Mouse (Mus musculus) right cerebral cortex, adult 18-20 months (tissue): Measurements from ENCODE around the gene Atg4a.

Experiments used
- DNase-seq: peaks from one replicate; pipeline ENCODE4 v3.0.0; 2022; ENCODE audit warnings: mixed read lengths

The Atg4a gene

GRCm38 (mm10) chrX:140956272-140956940 is at the start of gene Atg4a, which contains the start of gene Psmd10:
Gene Atg4a, plus strand, starts transcription at chrX:140956907.
Gene Psmd10, minus strand, starts transcription at chrX:140956728.
- DNase-seq: peak; percentile 93

DNA sequence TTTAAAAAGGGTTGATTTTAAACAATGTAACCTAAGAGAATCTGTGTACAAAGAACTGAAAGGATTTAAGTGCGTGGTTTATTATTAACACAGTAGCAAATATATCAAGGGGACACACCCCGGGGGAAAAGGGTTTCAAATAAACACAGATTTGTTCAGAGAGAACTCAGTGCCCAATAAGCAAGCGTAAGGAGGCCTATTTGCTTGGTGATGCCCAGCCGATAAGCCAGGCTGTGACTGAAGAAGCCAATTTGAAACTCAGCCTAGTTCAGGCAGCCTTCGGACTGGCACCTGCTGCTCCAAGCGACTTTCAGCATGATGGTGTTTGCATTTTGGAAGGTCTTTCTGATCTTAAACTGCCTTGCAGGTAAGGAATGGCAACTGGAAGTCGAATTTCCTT is 49.3 kb upstream of the Atg4a start, which contains the start of gene Vsig1:
Vsig1 (plus strand) TSS at position 249 of the 400 bp plus-strand sequence.
- DNase-seq: no peak

DNA sequence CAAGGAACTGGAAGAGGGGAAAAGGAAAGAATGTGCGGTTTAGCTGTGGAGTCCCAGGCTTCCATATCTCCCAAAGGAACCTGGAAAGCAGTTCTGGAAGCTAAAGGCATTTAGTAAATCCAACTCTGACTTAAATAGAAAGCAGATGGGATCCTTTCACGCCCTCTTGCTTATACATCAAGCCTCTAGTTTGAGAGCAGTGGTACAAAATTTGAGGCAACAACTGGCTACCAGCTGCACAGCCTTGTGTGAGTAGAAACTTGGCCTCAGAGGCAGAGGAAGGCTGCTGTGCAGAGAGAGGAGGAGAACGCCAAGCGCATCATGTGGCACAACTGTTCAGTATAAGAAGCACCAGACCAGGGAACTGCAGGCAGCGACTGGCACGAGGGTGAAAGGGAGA is 35.4 kb upstream of the Atg4a start:
- peak; percentile 8 for DNase-seq

- DNase-seq: no peak
Measured at GRCm38 (mm10) chrX:140932066-140932465, 24.6 kb upstream of the Atg4a start.

GRCm38 (mm10) chrX:140933263-140933662 is 23.4 kb upstream of the Atg4a start:
- no peak for DNase-seq

GRCm38 (mm10) chrX:140936271-140936670 is 20.4 kb upstream of the Atg4a start:
- DNase-seq: no peak

- no peak for DNase-seq
Measured at GRCm38 (mm10) chrX:140953618-140954017, 3.1 kb upstream of the Atg4a start.

DNA sequence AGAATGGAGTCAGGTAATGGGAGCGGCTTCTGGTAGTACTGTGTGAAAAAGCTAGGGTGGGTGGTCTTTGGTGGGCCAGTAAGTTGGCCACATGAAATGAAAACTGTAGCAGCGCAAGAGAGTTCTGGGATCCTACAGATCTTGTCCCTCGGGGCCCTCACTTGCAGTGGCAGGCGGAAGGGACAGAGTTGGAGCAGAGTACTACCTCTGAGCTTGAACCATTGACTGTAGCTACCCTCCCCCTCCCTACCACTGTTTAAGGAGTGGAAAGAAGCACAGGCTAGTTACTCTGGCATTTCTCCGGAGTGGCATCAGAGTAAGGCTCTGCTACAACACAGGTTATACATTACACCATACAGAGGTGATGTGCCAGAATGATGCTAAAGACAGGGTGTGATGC is 252 bp downstream of the Atg4a start:
- DNase-seq: no peak

GRCm38 (mm10) chrX:140978943-140979342 is 22.2 kb downstream of the Atg4a start:
- no peak for DNase-seq

- DNase-seq: peak; percentile 30
Measured at GRCm38 (mm10) chrX:140979546-140979945, 22.8 kb downstream of the Atg4a start.

DNA sequence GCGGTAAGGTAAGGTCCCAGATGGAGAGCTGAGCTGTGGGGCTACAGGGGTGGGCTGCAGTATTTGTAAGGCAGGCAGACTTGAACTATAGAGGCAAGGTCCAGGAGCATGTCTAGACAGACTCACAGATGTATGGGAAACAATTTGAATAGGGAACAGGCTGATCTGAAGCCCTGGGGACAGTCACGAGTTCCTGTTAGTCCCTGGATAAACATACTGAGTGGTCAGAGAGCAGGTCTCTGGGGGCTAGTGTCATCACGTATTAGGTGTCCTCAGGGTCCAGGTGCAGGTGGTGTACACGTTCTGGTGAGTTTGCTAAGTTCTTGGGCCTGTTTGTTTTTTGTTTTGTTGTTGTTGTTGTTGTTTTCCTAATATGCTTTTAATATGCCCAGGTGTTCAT is 23.5 kb downstream of the Atg4a start:
- no peak for DNase-seq

GRCm38 (mm10) chrX:140983206-140983960 is 26.7 kb downstream of the Atg4a start:
- DNase-seq: no peak

DNA sequence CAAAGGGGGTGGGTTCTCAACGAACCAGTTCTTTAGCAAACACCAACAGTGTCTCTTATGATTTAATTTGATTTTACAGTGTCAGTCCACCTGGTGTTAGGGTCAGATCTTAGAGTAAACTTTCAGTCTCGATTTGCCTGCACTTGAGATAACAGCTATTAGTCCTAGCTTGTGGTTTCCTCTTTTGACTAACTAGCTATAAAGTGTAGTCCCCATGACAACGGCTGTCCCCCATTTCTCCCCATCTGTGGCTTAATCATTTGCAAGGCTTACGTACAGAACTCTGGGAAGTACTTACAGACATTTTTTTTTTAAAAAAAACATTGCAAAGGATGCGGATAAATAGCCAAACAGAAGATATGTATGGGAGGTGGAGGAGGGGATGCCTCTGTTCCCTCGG is 28.1 kb downstream of the Atg4a start:
- DNase-seq: no peak

DNA sequence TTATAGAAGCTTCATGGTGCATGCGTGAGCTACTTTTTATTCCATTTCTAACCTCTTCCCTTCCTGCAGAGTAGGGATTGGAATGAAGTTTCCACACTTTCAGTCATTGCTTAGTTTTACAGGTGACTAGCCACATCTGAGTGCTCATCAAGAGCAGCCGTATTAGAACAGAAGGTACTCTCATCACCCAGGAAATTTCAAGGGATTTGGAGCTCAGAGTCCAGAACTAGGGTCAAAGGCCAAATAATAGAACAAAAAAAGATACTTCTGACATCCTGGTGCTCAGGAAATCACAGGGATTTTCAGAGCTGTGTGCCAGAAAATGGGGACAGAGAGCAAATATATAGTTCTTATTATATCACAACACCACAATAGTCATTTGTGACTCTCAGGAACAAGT is 28.5 kb downstream of the Atg4a start:
- DNase-seq: no peak

DNA sequence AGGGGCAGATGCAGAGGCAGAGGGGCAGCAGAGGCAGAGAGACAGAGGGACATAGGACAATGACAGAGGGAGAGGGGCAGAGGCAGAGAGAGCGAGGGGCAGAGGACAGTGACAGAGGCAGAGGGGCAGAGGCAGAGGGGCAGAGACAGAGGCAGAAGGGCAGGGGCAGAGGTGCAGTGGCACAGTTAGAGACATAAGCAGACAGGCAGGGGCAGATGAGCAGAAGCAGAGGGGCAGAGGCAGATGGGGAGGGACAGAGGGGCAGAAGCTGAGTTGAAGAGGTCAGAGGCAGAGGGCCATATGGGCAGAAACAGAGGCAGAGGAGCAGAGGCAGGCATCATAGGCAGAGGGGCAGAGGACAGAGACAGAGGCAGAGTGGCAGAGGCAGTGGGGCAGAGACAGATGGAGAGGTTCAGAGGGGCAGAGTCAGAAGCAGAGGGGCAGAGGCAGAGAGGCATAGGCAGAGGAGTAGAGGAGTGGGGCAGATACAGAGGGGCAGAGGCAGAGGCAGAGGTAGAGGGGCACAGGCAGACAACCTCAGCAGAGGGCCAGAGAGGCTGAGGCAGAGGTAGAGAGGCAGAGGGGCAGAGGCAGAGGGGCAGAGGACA is 40.3 kb downstream of the Atg4a start:
- no peak for DNase-seq

GRCm38 (mm10) chrX:140997912-140998545 is 41.3 kb downstream of the Atg4a start:
- no peak for DNase-seq

DNA sequence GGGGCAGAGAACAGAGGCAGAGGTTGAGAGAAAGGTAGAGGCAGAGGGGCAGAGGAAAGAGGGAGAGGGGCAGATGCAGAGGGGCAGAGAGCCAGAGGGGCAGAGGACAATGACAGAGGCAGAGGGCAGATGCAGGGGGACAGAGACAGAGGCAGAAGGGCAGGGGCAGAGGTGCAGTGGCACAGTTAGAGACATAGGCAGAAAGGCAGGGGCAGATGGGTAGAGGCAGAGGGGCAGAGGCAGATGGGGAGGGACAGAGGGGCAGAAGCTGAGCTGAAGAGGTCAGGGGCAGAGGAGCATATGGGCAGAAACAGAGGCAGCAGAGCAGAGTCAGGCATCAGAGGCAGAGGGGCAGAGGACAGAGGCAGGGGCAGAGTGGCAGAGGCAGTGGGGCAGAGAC is 42.2 kb downstream of the Atg4a start:
- no peak for DNase-seq

- DNase-seq: no peak
Measured at GRCm38 (mm10) chrX:141149705-141150104, 193.0 kb downstream of the Atg4a start.

GRCm38 (mm10) chrX:141150290-141150689 is 193.6 kb downstream of the Atg4a start:
- no peak for DNase-seq

- no peak for DNase-seq
Measured at GRCm38 (mm10) chrX:141151182-141151581, 194.5 kb downstream of the Atg4a start.

- DNase-seq: no peak
Measured at GRCm38 (mm10) chrX:141156696-141157095, 200.0 kb downstream of the Atg4a start.

DNA sequence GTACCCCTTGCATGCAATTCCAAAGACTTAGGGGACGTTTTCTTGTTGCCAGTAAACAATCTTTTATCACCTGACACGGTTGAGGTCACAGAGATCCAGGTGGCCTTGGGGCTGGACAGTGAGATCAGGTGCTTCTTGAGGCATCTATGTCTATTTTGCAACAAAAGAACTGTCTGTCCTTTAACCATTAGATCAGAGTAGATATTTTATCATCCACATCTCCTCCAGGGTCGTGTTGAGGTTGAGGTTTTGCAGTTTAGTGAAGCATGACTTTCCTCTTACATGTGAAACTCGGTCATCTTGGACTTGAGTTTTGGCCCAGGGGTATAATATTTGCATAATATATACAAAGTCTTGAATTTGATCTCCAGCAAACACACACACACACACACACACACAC is 200.9 kb downstream of the Atg4a start:
- DNase-seq: no peak

- no peak for DNase-seq
Measured at GRCm38 (mm10) chrX:141158160-141158559, 201.5 kb downstream of the Atg4a start.
